Mouse (Mus musculus): ENCODE measurements around the gene Cacna2d3.

DNA sequence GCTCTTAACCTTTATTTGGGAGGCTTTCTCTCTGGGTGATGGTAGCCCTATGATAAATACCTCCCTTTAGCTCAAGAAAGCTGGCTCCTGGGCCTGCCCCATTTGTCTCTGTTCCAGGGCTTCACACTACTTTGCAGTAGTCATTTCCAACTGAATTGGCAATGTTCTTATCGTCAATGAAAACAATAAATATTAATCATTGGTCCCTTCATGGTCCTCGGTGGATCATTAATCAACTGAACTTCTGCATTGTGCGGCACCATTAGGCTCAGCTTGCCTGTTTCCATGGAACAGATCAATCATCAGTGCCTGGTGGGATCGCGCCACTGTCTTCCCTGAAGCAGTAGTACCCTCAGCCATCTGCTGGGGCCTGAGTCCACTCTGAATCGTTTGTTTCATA is 850.7 kb downstream of the Cacna2d3 start:
- no peak for TF ChIP-seq CTCF (IDR thresholded peaks at IDR 0.05; ENCODE audit: low read depth, low read length)
- no peak for TF ChIP-seq TAL1 (conservative IDR thresholded peaks at IDR 0.05; ENCODE audit: low read depth, low read length)
- no peak for TF ChIP-seq GATA2 (IDR thresholded peaks at IDR 0.05; ENCODE audit: borderline replicate concordance, low read depth, low read length)

Data from G1E (cell line).